Mouse (Mus musculus) hindbrain, embryonic 12.5 days (tissue): Measurements from ENCODE around the gene Nefh. TPM values are rescaled to one million over a fixed set of nuclear protein-coding genes. Genes with fewer than 3 reads are reported as not detected.

Experiments used
- ATAC-seq: fragments of 200-750 bp; cut with Nextera tagmentation; 2 replicates; pipeline ENCODE4 v1.8.0; 2017; ENCODE audit warnings: moderate TSS enrichment; ENCODE audit not compliant: low FRiP score
- H3K27ac ChIP-seq: fragments of 300-500 bp; sonication (generic); 2 replicates; pipeline ENCODE4 v1.5.1; 2016; ENCODE audit warnings: mild to moderate bottlenecking
- H3K27me3 ChIP-seq: fragments of 300-500 bp; sonication (generic); 2 replicates; pipeline ENCODE4 v1.6.1; 2016; ENCODE audit warnings: mild to moderate bottlenecking
- H3K36me3 ChIP-seq: fragments of 300-500 bp; sonication (generic); 2 replicates; pipeline ENCODE4 v1.6.1; 2016; ENCODE audit warnings: mild to moderate bottlenecking
- H3K4me1 ChIP-seq: fragments of 300-500 bp; sonication (generic); 2 replicates; pipeline ENCODE4 v1.6.1; 2016
- H3K4me2 ChIP-seq: fragments of 300-500 bp; sonication (generic); replicated peaks from 2 replicates; pipeline ENCODE4 v1.6.1; 2016; ENCODE audit warnings: mild to moderate bottlenecking
- H3K4me3 ChIP-seq: fragments of 300-500 bp; sonication (generic); 2 replicates; pipeline ENCODE4 v1.5.1; 2016; ENCODE audit warnings: mild to moderate bottlenecking
- H3K9ac ChIP-seq: fragments of 300-500 bp; sonication (generic); 2 replicates; pipeline ENCODE4 v1.6.1; 2016; ENCODE audit warnings: mild to moderate bottlenecking, moderate library complexity
- H3K9me3 ChIP-seq: fragments of 300-500 bp; sonication (generic); replicated peaks from 2 replicates; pipeline ENCODE4 v1.6.1; 2016; ENCODE audit warnings: mild to moderate bottlenecking
- WGBS: fragments of 180-500 bp; shearing (Covaris S2); methylation state at CpG from one replicate; pipeline ENCODE4 v1.1.7; 2016; 5-methylcytosine and 5-hydroxymethylcytosine counted together
- polyA plus RNA-seq: library from polyadenylated mRNA; unstranded; fragments of >200 nt; fragmentation: Nextera tagmentation; extraction: Ambion mirVana; gene quantifications from 2 replicates; pipeline ENCODE4 v1.2.1, GENCODE M21; 2016

Nefh gene
- polyA plus RNA-seq, 1 experiment from 2014 or later = 1.5 TPM

- H3K27ac ChIP-seq = no peak overlapping the region
- H3K9me3 ChIP-seq = no peaks in the 10 kb centered on the region
- no peak for ATAC-seq
- H3K9ac ChIP-seq = no peak overlapping the region
- H3K4me3 ChIP-seq = no peak overlapping the region
- no peaks in the 10 kb centered on the region for H3K36me3 ChIP-seq
- H3K4me2 ChIP-seq = no peak overlapping the region
- H3K27me3 ChIP-seq = no peaks in the 10 kb centered on the region
- H3K4me1 ChIP-seq = 0 out of 2 replicates have a peak, but pooled peaks cover 3% of the 10 kb centered on the region
- 86% methylated on average over 11 of the region's 11 CpGs for WGBS
These were observed 26.7 kb upstream of the Nefh start for GRCm38 (mm10) chr11:4974376-4975122.

GRCm38 (mm10) chr11:4973871-4974256 is 26.0 kb upstream of the Nefh start:
- 89% methylated on average over 2 of the region's 2 CpGs for WGBS
- no peaks in the 10 kb centered on the region for H3K27me3 ChIP-seq
- H3K36me3 ChIP-seq = no peaks in the 10 kb centered on the region
- H3K27ac ChIP-seq = no peak overlapping the region
- no peak overlapping the region for H3K4me3 ChIP-seq
- no peak for ATAC-seq
- no peak overlapping the region for H3K4me2 ChIP-seq
- 0 out of 2 replicates have a peak, but pooled peaks cover 3% of the 10 kb centered on the region for H3K4me1 ChIP-seq
- H3K9me3 ChIP-seq = no peaks in the 10 kb centered on the region
- H3K9ac ChIP-seq = no peak overlapping the region

GRCm38 (mm10) chr11:4972967-4973870 is 25.4 kb upstream of the Nefh start:
- Histone ChIP-seq H3K4me3 (no peak overlapping the region), H3K4me1 (0 out of 2 replicates have a peak, but pooled peaks cover 3% of the 10 kb centered on the region), H3K4me2 (no peak overlapping the region), H3K9ac (no peak overlapping the region), H3K27me3 (no peaks in the 10 kb centered on the region), H3K9me3 (no peaks in the 10 kb centered on the region), H3K27ac (no peak overlapping the region), H3K36me3 (no peaks in the 10 kb centered on the region)
- WGBS = 61% methylated on average over 13 of the region's 13 CpGs
- ATAC-seq = 0 out of 2 replicates have a peak, but pooled peaks have one; percentile 16

GRCm38 (mm10) chr11:4968376-4968775 is 20.5 kb upstream of the Nefh start:
- WGBS = 79% methylated on average over 10 of the region's 10 CpGs
- no peak for ATAC-seq
- no peak overlapping the region for H3K4me3 ChIP-seq
- H3K36me3 ChIP-seq = no peaks in the 10 kb centered on the region
- no peaks in the 10 kb centered on the region for H3K9me3 ChIP-seq
- H3K4me2 ChIP-seq = no peak overlapping the region
- H3K27ac ChIP-seq = no peak overlapping the region
- H3K27me3 ChIP-seq = no peaks in the 10 kb centered on the region
- H3K9ac ChIP-seq = no peak overlapping the region
- H3K4me1 ChIP-seq = no peaks in the 10 kb centered on the region

GRCm38 (mm10) chr11:4967549-4967948 is 19.7 kb upstream of the Nefh start:
- no peak overlapping the region for H3K27ac ChIP-seq
- H3K4me3 ChIP-seq = no peak overlapping the region
- no peak for ATAC-seq
- H3K27me3 ChIP-seq = no peaks in the 10 kb centered on the region
- no peak overlapping the region for H3K9ac ChIP-seq
- no peaks in the 10 kb centered on the region for H3K9me3 ChIP-seq
- WGBS = 70% methylated on average over 2 of the region's 2 CpGs
- no peak overlapping the region for H3K4me2 ChIP-seq
- no peaks in the 10 kb centered on the region for H3K36me3 ChIP-seq
- H3K4me1 ChIP-seq = no peaks in the 10 kb centered on the region

- Histone ChIP-seq H3K4me3 (no peak overlapping the region), H3K27me3 (no peaks in the 10 kb centered on the region), H3K27ac (no peak overlapping the region), H3K4me1 (no peaks in the 10 kb centered on the region), H3K9ac (no peak overlapping the region), H3K4me2 (no peak overlapping the region), H3K9me3 (no peaks in the 10 kb centered on the region), H3K36me3 (no peaks in the 10 kb centered on the region)
- 68% methylated on average over 5 of the region's 5 CpGs for WGBS
- ATAC-seq = no peak
These were observed 19.0 kb upstream of the Nefh start for GRCm38 (mm10) chr11:4966888-4967287.

- Histone ChIP-seq H3K27me3 (no peaks in the 10 kb centered on the region), H3K27ac (no peak overlapping the region), H3K4me1 (no peaks in the 10 kb centered on the region), H3K9ac (no peak overlapping the region), H3K4me3 (no peak overlapping the region), H3K9me3 (no peaks in the 10 kb centered on the region), H3K36me3 (no peaks in the 10 kb centered on the region), H3K4me2 (no peak overlapping the region)
- WGBS = 31% methylated on average over 2 of the region's 2 CpGs
- no peak for ATAC-seq
These were observed 18.5 kb upstream of the Nefh start for GRCm38 (mm10) chr11:4966325-4966724.

GRCm38 (mm10) chr11:4963099-4963808 is 15.4 kb upstream of the Nefh start:
- no peak overlapping the region for H3K9ac ChIP-seq
- ATAC-seq = no peak
- no peaks in the 10 kb centered on the region for H3K36me3 ChIP-seq
- H3K9me3 ChIP-seq = no peaks in the 10 kb centered on the region
- H3K4me3 ChIP-seq = no peak overlapping the region
- H3K27me3 ChIP-seq = no peaks in the 10 kb centered on the region
- 57% methylated on average over 6 of the region's 6 CpGs for WGBS
- no peak overlapping the region for H3K4me2 ChIP-seq
- no peaks in the 10 kb centered on the region for H3K4me1 ChIP-seq
- H3K27ac ChIP-seq = no peak overlapping the region

- Histone ChIP-seq H3K9me3 (no peaks in the 10 kb centered on the region), H3K4me3 (no peak overlapping the region), H3K4me1 (peaks cover 16% of the 10 kb centered on the region), H3K36me3 (no peaks in the 10 kb centered on the region), H3K4me2 (0 out of 2 replicates have a peak overlapping the region, but pooled peaks have one; percentile 6), H3K9ac (no peak overlapping the region), H3K27me3 (peaks cover 59% of the 10 kb centered on the region), H3K27ac (no peak overlapping the region)
- no peak for ATAC-seq
- under 1% methylated on average over 8 of the region's 8 CpGs for WGBS
These were observed 6.1 kb upstream of the Nefh start for GRCm38 (mm10) chr11:4953918-4954317.

GRCm38 (mm10) chr11:4953401-4953800 is 5.5 kb upstream of the Nefh start:
- Histone ChIP-seq H3K4me3 (no peak overlapping the region), H3K27me3 (peaks cover 64% of the 10 kb centered on the region), H3K9me3 (no peaks in the 10 kb centered on the region), H3K4me1 (peaks cover 19% of the 10 kb centered on the region), H3K9ac (no peak overlapping the region), H3K36me3 (no peaks in the 10 kb centered on the region), H3K27ac (no peak overlapping the region), H3K4me2 (no peak overlapping the region)
- no peak for ATAC-seq
- 3% methylated on average over 6 of the region's 6 CpGs for WGBS

- no peak for ATAC-seq
- 7% methylated on average over 23 of the region's 23 CpGs for WGBS
- peak overlapping the region; percentile 51 for H3K4me3 ChIP-seq
- no peak overlapping the region for H3K27ac ChIP-seq
- H3K27me3 ChIP-seq = peaks cover 97% of the 10 kb centered on the region
- no peaks in the 10 kb centered on the region for H3K9me3 ChIP-seq
- no peak overlapping the region for H3K9ac ChIP-seq
- H3K36me3 ChIP-seq = no peaks in the 10 kb centered on the region
- H3K4me2 ChIP-seq = peak overlapping the region; percentile 77
- H3K4me1 ChIP-seq = peaks cover 41% of the 10 kb centered on the region
These were observed 1.6 kb upstream of the Nefh start for GRCm38 (mm10) chr11:4949256-4950044.
